Mouse (Mus musculus) right cerebral cortex, postnatal 36 days (tissue): ENCODE measurements around the gene Pkn3.

Source experiments
- DNase-seq, 2 experiments: peaks; one replicate each; pipeline ENCODE4 v3.0.0; 2022; ENCODE audit warnings: low spot score in 2 of 2, mixed read lengths in 1 of 2

Gene Pkn3

GRCm38 (mm10) chr2:30063235-30063634 is 14.2 kb upstream of the Pkn3 start:
- DNase-seq = no peak

- DNase-seq = no peak
These were observed 13.7 kb upstream of the Pkn3 start for GRCm38 (mm10) chr2:30063791-30064190.

GRCm38 (mm10) chr2:30064298-30064697 is 13.2 kb upstream of the Pkn3 start:
- DNase-seq = no peak

DNA sequence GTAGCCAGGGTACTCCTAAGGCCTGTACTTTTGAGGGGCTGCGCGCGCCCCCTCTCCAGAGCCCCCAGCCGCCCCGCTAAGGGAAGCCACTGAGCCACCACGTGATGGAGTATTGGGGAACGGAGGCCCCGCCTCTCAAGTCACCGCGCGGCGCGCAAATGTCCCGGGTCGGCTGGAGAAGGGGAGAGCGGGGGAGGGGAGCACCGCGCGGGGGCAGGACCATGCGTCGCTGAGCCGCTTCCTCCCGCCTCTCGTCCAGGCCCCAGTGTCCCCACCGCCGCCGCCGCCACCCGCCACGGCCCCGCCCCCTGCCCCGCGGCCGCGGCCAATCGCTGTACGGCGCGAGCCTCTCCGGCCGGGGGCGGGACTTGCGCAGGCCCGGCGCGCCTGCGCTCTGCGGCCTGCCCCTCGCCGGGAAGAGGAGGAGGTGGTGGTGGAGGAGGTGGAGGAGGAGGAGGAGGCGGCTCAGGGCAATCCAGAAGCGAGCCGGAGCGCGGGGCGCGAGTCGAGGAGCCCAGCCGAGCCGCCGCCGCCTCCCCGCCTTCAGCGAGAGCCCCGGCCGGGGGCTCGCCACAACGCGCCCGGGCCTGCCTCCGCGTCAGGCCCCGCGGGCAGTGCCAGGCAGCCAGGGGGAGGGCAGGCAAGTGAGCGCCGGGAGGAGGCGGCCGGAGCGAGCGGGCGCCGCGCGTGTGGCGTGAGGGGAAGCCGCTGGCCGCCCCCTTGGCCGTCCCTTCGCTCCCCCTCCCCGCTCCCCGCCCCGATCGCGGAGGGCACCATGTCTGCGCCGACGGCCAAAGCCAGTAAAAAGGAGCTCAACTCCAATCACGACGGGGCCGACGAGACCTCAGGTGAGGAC is 11.2 kb upstream of the Pkn3 start:
- peak; percentile 86 to 89 for DNase-seq

GRCm38 (mm10) chr2:30067031-30067888 is 10.2 kb upstream of the Pkn3 start:
- no peak for DNase-seq

GRCm38 (mm10) chr2:30067962-30068361 is 9.5 kb upstream of the Pkn3 start:
- DNase-seq = no peak

GRCm38 (mm10) chr2:30072875-30073274 is 4.6 kb upstream of the Pkn3 start:
- no peak for DNase-seq

DNA sequence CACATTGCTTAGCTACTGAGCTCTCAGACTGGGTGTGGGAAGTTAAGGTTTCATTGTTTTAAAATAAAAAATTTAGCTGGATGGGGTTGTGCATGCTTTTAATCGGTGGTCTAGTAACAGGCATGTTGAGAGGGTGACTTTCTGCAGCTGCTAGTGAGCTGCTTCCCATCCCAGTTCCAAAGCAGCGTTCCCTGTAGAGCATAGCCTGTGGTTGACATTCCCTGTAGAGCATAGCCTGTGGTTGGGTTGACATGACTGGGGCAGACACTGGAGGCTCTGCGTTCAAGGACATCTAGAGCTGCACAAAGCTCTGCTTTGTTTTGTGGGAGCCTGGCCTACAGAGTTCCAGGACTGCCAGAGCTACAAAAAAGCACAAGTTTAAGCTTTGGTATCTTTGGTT is 4.2 kb upstream of the Pkn3 start:
- no peak for DNase-seq

GRCm38 (mm10) chr2:30075625-30076024 is 1.9 kb upstream of the Pkn3 start:
- no peak for DNase-seq

DNA sequence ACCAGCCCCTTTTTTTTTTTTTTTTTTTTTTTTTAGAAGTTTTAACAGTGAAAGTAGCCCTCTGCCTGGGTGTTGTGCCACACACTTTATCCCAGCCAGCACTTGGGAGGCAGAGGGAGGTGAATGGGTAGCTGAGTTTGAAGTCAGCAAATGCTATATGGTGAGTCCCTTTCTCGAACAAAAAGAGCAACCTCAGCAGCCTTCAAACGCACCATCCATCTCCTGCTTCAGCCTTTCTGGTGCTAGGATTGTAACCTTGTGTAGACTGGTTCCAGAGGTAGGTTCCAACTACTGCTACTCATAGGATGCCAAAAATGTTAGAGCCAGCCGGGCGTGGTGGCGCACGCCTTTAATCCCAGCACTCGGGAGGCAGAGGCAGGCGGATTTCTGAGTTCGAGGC is 1.0 kb upstream of the Pkn3 start:
- DNase-seq = no peak

- DNase-seq = no peak
These were observed 525 bp upstream of the Pkn3 start for GRCm38 (mm10) chr2:30076959-30077358.

DNA sequence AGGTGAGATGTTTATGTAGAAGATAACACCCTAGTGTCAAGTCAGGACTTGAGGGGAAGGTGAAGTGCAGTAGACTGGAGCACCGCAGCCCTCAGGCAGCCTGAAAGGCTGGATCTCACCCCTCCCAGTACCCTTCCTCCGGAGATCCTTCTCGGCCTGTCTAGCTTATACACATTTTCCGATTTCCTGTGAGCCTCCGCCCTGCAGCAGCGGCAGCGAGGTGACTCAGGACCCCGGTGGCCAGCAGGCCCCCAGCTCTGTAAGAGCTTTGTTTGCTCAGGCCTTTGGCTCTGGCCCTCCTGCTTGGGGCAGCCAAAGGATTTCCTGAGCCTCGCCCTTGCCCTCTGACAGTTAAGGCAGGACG is 847 bp downstream of the Pkn3 start:
- no peak for DNase-seq

DNA sequence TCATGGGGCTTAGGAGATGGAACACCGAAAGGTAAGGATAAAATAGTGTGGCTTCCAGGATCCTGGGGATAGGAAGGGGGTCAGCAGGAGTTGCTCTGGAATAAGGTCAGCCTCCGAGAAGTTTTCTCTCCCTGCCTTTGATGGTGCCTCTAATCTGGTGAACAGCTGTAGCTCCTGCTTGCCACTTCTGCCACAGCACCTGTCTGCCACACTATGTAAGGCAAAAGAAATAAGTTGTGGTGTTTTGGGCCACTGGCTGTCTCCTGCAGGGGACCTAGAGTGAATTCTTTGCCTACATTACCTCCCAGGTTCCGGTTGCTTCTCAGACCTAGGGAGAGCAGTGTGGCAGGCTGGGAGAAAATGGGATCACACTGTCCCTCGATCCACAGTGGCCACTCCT is 1.3 kb downstream of the Pkn3 start:
- no peak for DNase-seq

DNA sequence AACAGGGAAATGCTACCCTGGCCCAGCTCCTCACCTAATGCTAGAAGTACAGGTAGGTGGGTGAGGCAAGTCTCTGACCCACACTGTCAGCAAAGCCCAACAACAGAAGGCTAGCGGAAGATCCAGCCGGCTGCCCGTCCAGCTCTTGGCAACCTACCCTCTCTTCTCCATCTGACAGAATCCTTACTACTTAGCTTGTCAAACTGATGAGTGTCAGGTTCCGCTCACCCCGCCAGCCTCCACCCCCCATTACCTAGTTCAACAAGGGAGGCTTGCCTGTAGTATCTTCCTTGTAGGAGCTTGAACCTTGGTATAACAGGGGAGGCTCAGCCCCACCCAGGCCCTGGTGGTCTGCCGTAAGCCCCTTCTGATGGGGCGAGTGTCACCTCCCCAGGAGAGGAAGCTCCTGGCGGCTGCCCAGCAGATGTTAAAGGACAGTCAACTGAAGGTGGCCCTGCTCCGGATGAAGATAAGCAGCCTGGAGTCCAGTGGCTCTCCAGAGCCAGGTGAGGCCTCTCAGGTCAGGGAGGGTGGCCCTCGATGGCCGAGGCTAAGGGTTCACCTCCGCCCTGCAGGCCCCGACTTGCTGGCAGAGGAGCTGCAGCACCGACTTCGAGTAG is 2.8 kb downstream of the Pkn3 start:
- no peak for DNase-seq

- DNase-seq = no peak
These were observed 6.6 kb downstream of the Pkn3 start for GRCm38 (mm10) chr2:30084113-30084512.

DNA sequence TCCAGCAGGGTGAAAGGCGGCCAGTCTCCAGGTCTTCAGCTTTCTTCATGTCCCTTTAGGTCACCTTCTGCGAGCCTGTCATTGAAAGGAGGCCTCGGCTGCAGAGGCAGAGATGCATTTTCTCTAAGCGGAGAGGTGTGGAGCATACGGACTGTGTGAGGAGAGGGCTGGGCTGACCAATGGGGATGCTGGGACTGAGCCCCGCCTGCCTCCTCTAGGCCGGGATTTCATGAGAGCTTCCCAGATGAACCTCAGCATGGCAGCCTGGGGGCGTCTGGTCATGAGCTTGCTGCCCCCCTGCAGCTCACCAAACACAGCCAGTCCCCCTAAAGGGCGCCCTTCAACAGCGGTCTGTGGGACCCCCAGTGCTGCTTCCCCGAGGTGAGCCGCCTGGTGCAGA is 7.1 kb downstream of the Pkn3 start:
- DNase-seq = no peak

GRCm38 (mm10) chr2:30087310-30087709 is 9.8 kb downstream of the Pkn3 start:
- DNase-seq = no peak

- no peak for DNase-seq
These were observed 14.0 kb downstream of the Pkn3 start for GRCm38 (mm10) chr2:30091521-30091920.

GRCm38 (mm10) chr2:30092280-30092918 is 14.9 kb downstream of the Pkn3 start:
- no peak for DNase-seq

GRCm38 (mm10) chr2:30093471-30094207 is 16.2 kb downstream of the Pkn3 start, which contains the start of gene Zdhhc12:
Gene Zdhhc12, minus strand, starts transcription at chr2:30093648.
- peak; percentile 91 to 92 for DNase-seq

- no peak for DNase-seq
These were observed 16.7 kb downstream of the Pkn3 start for GRCm38 (mm10) chr2:30094208-30094588.
